7 mouse cellular contexts compared by ENCODE assay signal in the genomic region with DNA sequence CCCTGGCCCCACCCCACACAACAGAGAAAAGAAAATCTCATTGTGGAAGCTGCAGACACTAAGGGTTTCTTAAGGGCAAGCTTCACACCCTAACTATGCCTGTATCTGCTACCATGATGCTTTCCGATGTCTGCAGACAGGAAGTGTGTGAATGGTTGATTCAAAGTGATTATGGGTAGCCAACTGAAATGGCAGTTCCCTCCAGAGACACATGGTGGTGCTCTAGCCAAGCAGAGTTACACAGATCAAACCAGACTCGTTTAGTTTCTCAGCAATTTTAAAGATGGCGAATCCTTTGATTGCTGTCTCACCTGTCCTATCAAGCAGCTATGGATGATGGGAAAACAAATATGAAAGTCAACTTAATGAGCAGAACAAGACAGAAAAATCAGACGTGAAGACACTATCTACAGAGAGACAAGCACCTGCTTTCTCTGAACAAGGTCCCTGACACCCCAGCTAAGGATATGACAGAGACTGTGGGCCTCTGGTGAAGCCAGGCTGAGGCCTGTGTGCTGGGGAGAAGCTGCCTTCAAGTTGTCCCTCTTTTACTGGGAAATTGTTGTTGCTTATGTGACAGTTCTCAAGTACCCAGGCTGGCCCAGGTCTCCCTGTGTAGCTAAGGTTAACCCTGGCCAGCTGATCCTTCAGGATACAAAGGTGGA. TPM values are rescaled to one million over a fixed set of nuclear protein-coding genes. Genes with fewer than 3 reads are reported as not detected.
DNase-seq lines count a peak whose midpoint lies in the region; ATAC-seq lines count a peak whose summit lies in the region.

No protein-coding gene starts in this region.

- ATAC-seq in intestine, embryonic 16.5 days: peak; percentile 76

- H3K9ac ChIP-seq in intestine, embryonic 16.5 days (ENCODE audit: low read depth, low read length): no peak overlapping the region

- peak; percentile 28 for DNase-seq in WW6 (ENCODE audit: low read depth, low spot score)
- peak; percentile 91 to 94 for DNase-seq in cerebellum, postnatal 14 days
- peak; percentile 77 to 89 for DNase-seq in frontal cortex, postnatal 36 days (ENCODE audit: low spot score in 2 of 2)
- DNase-seq in left cerebral cortex, postnatal 25 days (ENCODE audit: low spot score in 2 of 2): peak; percentile 83 to 85
- DNase-seq in midbrain, embryonic 10.5 days (ENCODE audit: low spot score): peak; percentile 59
- peak; percentile 60 for DNase-seq in spleen, adult 12 weeks (ENCODE audit: low spot score)

- intact Hi-C loops in left cerebral cortex, postnatal 25 days (cut with DNase I): loop anchor here (1.0 to 5.0 kb wide), 2 partner anchors 102 to 185 kb away; a partner anchor contains a TSS

- H3K4me2 ChIP-seq in intestine, embryonic 16.5 days (ENCODE audit: low read depth, low read length): no peak overlapping the region

- no peak overlapping the region for H3K4me3 ChIP-seq in intestine, embryonic 16.5 days (ENCODE audit: low read length)
- no peak overlapping the region for H3K4me3 ChIP-seq in midbrain, embryonic 10.5 days

- peaks cover 4% of the 10 kb centered on the region; the same call in 1 of the 2 replicates for H3K9me3 ChIP-seq in intestine, embryonic 16.5 days (ENCODE audit: control insufficient read depth, low read length)
- H3K9me3 ChIP-seq in midbrain, embryonic 10.5 days (replicated peaks): peaks cover 9% of the 10 kb centered on the region

- no peaks in the 10 kb centered on the region for H3K36me3 ChIP-seq in intestine, embryonic 16.5 days (ENCODE audit: control insufficient read depth, insufficient read depth, low read length)
- no peaks in the 10 kb centered on the region for H3K36me3 ChIP-seq in midbrain, embryonic 10.5 days

- H3K27me3 ChIP-seq in intestine, embryonic 16.5 days (replicated peaks; ENCODE audit: control insufficient read depth, insufficient read depth, low read length): no peaks in the 10 kb centered on the region
- H3K27me3 ChIP-seq in midbrain, embryonic 10.5 days (ENCODE audit: low read depth, poor library complexity, severe bottlenecking): no peaks in the 10 kb centered on the region

- H3K4me1 ChIP-seq in intestine, embryonic 16.5 days (ENCODE audit: control insufficient read depth, insufficient read depth, low read length): no peaks in the 10 kb centered on the region
- H3K4me1 ChIP-seq in midbrain, embryonic 10.5 days: no peaks in the 10 kb centered on the region; the same call in 1 of the 2 replicates

- 12% methylated on average over 4 of the region's 4 CpGs for WGBS in intestine, embryonic 16.5 days
- WGBS in midbrain, embryonic 10.5 days: 25% methylated on average over 4 of the region's 4 CpGs

- H3K27ac ChIP-seq in intestine, embryonic 16.5 days (ENCODE audit: low read length): no peak overlapping the region
- peak overlapping the region; percentile 53 for H3K27ac ChIP-seq in midbrain, embryonic 10.5 days (replicated peaks)

RNA-seq across cellular contexts. Expression of a gene that starts 7.4 kb away (rescaled TPM):
- 16.6 and 16.9 TPM in 2 replicates for polyA plus RNA-seq in intestine, embryonic 16.5 days (2015; fragmentation: Nextera tagmentation; extraction: Ambion mirVana)
- total RNA-seq in left cerebral cortex, postnatal 25 days (2021): 1 to 10 TPM in 1 of 2 experiments, under 1 TPM in 1; 0.76 to 1.1 TPM
- polyA plus RNA-seq in midbrain, embryonic 10.5 days (2016; fragmentation: Nextera tagmentation; extraction: Ambion mirVana): 2.0 and 2.5 TPM in 2 replicates

Comparison
In these comparisons a context has a peak if more than half of its experiments do, and no peak if none do; other contexts are left out.
1. DNase-seq: peak in every context shown above with its lines; median percentile 92 in cerebellum, postnatal 14 days; 84 in left cerebral cortex, postnatal 25 days; 83 in frontal cortex, postnatal 36 days; 60 in spleen, adult 12 weeks; 59 in midbrain, embryonic 10.5 days; 28 in WW6.